Mouse (Mus musculus) cerebellum, adult 2 months (tissue): ENCODE results near the gene Snx1.

Source experiments
- CTCF ChIP-seq: fragments of 200-500 bp; IDR thresholded peaks from 2 replicates; pipeline ENCODE4 v1.5.1; 2011; ENCODE audit warnings: low read depth, mild to moderate bottlenecking, control low read depth, low read length, moderate library complexity, borderline replicate concordance; ENCODE audit not compliant: insufficient read depth
- POLR2A ChIP-seq: fragments of 200-500 bp; IDR thresholded peaks from 2 replicates; pipeline ENCODE4 v1.6.1; 2011; ENCODE audit warnings: low read length, control low read depth, borderline replicate concordance; ENCODE audit not compliant: insufficient read depth

DNA sequence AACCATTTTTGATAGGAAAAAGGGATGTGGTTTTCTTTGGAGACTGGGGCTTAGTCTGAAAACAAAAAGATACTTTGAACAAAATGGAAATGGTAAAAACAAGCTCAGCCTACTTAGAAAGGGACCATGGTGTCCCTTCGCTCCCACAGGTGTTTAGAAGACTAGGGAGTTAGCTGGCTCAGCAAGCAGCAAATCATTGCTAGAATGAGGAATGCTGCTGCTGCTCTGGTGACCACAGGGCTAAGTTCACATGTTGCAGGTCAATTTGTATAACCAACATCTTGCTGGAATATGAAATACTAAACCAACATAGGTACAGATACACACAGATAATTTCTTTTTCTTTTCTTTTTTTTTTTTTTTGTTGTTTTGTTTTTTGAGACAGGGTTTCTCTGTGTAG lies 16.8 kb downstream of the Snx1 start:
- no peak for TF ChIP-seq POLR2A
- no peak for TF ChIP-seq CTCF
